Mouse (Mus musculus) intestine, postnatal 0 days (tissue): ENCODE measurements around the gene Gm15013. TPM values are rescaled to one million over a fixed set of nuclear protein-coding genes. Genes with fewer than 3 reads are reported as not detected.
"Not testable (repeated sequence)": the region's sequence is repeated elsewhere in the genome, so short reads cannot be mapped to it uniquely, and the experiment has no call there.

ENCODE experiments used
- ATAC-seq: fragments of 200-750 bp; cut with Nextera tagmentation; 2 replicates; pipeline ENCODE4 v1.8.0; 2017; ENCODE audit warnings: mild to moderate bottlenecking, moderate TSS enrichment, moderate library complexity
- H3K27ac ChIP-seq: fragments of 300-500 bp; sonication (generic); 2 replicates; pipeline ENCODE4 v1.5.1; 2014; ENCODE audit warnings: mild to moderate bottlenecking, low read depth, low read length, moderate library complexity
- H3K27me3 ChIP-seq: fragments of 300-500 bp; sonication (generic); replicated peaks from 2 replicates; pipeline ENCODE4 v1.6.1; 2014; ENCODE audit warnings: low read length, mixed read lengths; ENCODE audit not compliant: control insufficient read depth, insufficient read depth
- H3K36me3 ChIP-seq: fragments of 300-500 bp; sonication (generic); 2 replicates; pipeline ENCODE4 v1.6.1; 2014; ENCODE audit warnings: mild to moderate bottlenecking, moderate library complexity; ENCODE audit not compliant: control insufficient read depth, insufficient read depth
- H3K4me1 ChIP-seq: fragments of 300-500 bp; sonication (generic); replicated peaks from 2 replicates; pipeline ENCODE4 v1.6.1; 2014; ENCODE audit warnings: antibody characterized with exemption, low read length, mixed read lengths; ENCODE audit not compliant: control insufficient read depth, insufficient read depth
- H3K4me2 ChIP-seq: fragments of 300-500 bp; sonication (generic); replicated peaks from 2 replicates; pipeline ENCODE4 v1.6.1; 2014; ENCODE audit warnings: low read depth, mild to moderate bottlenecking, moderate library complexity
- H3K4me3 ChIP-seq: fragments of 300-500 bp; sonication (generic); 2 replicates; pipeline ENCODE4 v1.5.1; 2014; ENCODE audit warnings: low read depth, low read length
- H3K9ac ChIP-seq: fragments of 300-500 bp; sonication (generic); 2 replicates; pipeline ENCODE4 v1.6.1; 2014; ENCODE audit warnings: mild to moderate bottlenecking, low read depth, low read length
- H3K9me3 ChIP-seq: fragments of 300-500 bp; sonication (generic); 2 replicates; pipeline ENCODE4 v1.6.1; 2016; ENCODE audit warnings: mixed run types; ENCODE audit not compliant: control insufficient read depth
- CTCF ChIP-seq: sonication (generic); IDR thresholded peaks from 2 replicates; pipeline ENCODE4 v1.5.1; 2016; ENCODE audit warnings: low read depth, mild to moderate bottlenecking, control low read depth, antibody characterized with exemption, moderate library complexity
- WGBS: fragments of 180-500 bp; shearing (Covaris S2); extraction: QIAGEN DNeasy Blood & Tissue Kit; methylation state at CpG from one replicate; pipeline ENCODE4 v1.1.7; 2014; 5-methylcytosine and 5-hydroxymethylcytosine counted together
- polyA plus RNA-seq: library from polyadenylated mRNA; unstranded; fragments of >200 nt; fragmentation: Nextera tagmentation; extraction: Ambion mirVana; gene quantifications from 2 replicates; pipeline ENCODE4 v1.2.1, GENCODE M21; 2015

Gene Gm15013
- polyA plus RNA-seq: 0.17 and 0.39 TPM in 2 replicates

- H3K27me3 ChIP-seq: no peaks in the 10 kb centered on the region
- 98% methylated on average over 8 of the region's 8 CpGs for whole genome bisulfite sequencing
- TF ChIP-seq CTCF: no peak
- no peak within 1 kb of the TSS for H3K27ac ChIP-seq
- H3K36me3 ChIP-seq: no peaks in the 10 kb centered on the region; the same call in 1 of the 2 replicates
- no peak within 1 kb of the TSS for H3K4me3 ChIP-seq
- H3K9ac ChIP-seq: no peak within 1 kb of the TSS
- H3K9me3 ChIP-seq: no peaks in the 10 kb centered on the region
- H3K4me2 ChIP-seq: no peak within 1 kb of the TSS
- no peak for ATAC-seq
- H3K4me1 ChIP-seq: no peaks in the 10 kb centered on the region
These were observed at the start of gene Gm15013 for GRCm38 (mm10) chrX:139714381-139714780. Gm15013 (minus strand) TSS chrX:139714481.

DNA sequence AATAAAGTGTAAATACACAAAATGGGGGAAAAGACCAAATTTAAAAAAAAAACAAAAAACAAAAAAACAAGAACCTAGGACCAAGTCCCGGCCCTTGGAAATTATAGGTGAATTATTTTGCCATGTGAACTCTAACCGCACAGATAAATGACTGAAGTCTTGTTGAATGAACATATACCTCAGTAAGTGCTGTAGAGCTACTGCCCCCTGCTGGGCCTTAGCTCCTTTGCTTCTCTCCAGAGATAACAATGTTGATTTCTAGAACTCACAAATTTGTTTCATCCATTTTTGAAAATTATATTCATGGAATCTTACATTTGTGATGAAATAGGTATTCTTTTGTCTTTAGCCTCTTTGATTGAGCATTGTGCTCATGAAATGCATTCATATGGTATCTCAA is 48.3 kb upstream of the Gm15013 start:
- no peaks in the 10 kb centered on the region for H3K4me1 ChIP-seq
- ATAC-seq: no peak
- no peak overlapping the region for H3K27ac ChIP-seq
- no peaks in the 10 kb centered on the region for H3K9me3 ChIP-seq
- TF ChIP-seq CTCF: peak; percentile 71
- no peak overlapping the region for H3K4me3 ChIP-seq
- WGBS: 71% methylated on average over 2 of the region's 2 CpGs
- H3K36me3 ChIP-seq: no peaks in the 10 kb centered on the region
- H3K4me2 ChIP-seq: no peak overlapping the region
- no peak overlapping the region for H3K9ac ChIP-seq
- H3K27me3 ChIP-seq: no peaks in the 10 kb centered on the region

DNA sequence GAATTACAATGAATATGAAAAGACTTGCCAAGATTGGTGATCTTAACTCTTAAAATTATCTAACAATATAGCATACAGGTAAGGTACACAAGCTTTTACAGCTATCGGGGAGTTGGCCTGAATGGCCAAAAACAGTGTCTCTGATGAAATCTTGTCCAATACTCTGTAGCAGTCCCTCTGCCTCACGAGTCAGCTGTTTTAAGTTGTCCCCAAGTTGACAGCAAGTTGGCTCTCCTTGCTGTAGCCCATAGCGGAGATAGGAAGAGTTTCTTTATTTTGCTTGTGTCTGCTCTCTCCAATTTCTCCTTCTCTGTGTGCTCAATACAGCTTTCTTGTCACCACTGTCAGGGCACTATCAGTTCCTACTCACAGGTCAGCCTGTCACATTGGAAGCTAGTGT is 44.4 kb upstream of the Gm15013 start:
- not testable (repeated sequence) for H3K9ac ChIP-seq, H3K27me3 ChIP-seq, H3K4me2 ChIP-seq, H3K4me1 ChIP-seq, H3K27ac ChIP-seq, H3K9me3 ChIP-seq, ATAC-seq, H3K4me3 ChIP-seq, H3K36me3 ChIP-seq
- WGBS: 78% methylated on average over 3 of the region's 3 CpGs

GRCm38 (mm10) chrX:139751855-139752254 is 37.6 kb upstream of the Gm15013 start:
- H3K9me3 ChIP-seq: no peaks in the 10 kb centered on the region
- WGBS: 3% methylated on average over 1 of the region's 1 CpGs
- H3K9ac ChIP-seq: no peak overlapping the region
- H3K4me3 ChIP-seq: no peak overlapping the region
- H3K4me2 ChIP-seq: no peak overlapping the region
- TF ChIP-seq CTCF: peak; percentile 74
- H3K27ac ChIP-seq: no peak overlapping the region
- H3K27me3 ChIP-seq: no peaks in the 10 kb centered on the region
- ATAC-seq: no peak
- H3K4me1 ChIP-seq: no peaks in the 10 kb centered on the region
- H3K36me3 ChIP-seq: no peaks in the 10 kb centered on the region

- TF ChIP-seq CTCF: no peak
- no peaks in the 10 kb centered on the region for H3K4me1 ChIP-seq
- 84% methylated on average over 5 of the region's 5 CpGs for WGBS
- H3K4me3 ChIP-seq: no peak overlapping the region
- ATAC-seq: no peak
- no peak overlapping the region for H3K4me2 ChIP-seq
- no peak overlapping the region for H3K9ac ChIP-seq
- H3K9me3 ChIP-seq: no peaks in the 10 kb centered on the region
- H3K36me3 ChIP-seq: no peaks in the 10 kb centered on the region
- no peak overlapping the region for H3K27ac ChIP-seq
- no peaks in the 10 kb centered on the region for H3K27me3 ChIP-seq
These were observed 22.8 kb upstream of the Gm15013 start for GRCm38 (mm10) chrX:139737066-139737465.

GRCm38 (mm10) chrX:139730541-139730940 is 16.3 kb upstream of the Gm15013 start:
- Histone ChIP-seq H3K4me2 (no peak overlapping the region), H3K9me3 (no peaks in the 10 kb centered on the region), H3K36me3 (peaks cover 4% of the 10 kb centered on the region; the same call in 1 of the 2 replicates), H3K4me1 (no peaks in the 10 kb centered on the region), H3K27me3 (no peaks in the 10 kb centered on the region), H3K27ac (peak overlapping the region; percentile 68), H3K9ac (no peak overlapping the region), H3K4me3 (no peak overlapping the region)
- no peak for TF ChIP-seq CTCF
- 42% methylated on average over 3 of the region's 3 CpGs for WGBS
- ATAC-seq: peak; percentile 97

- Histone ChIP-seq H3K4me3 (no peak overlapping the region), H3K4me1 (no peaks in the 10 kb centered on the region), H3K27ac (no peak overlapping the region), H3K27me3 (no peaks in the 10 kb centered on the region), H3K9me3 (no peaks in the 10 kb centered on the region), H3K9ac (no peak overlapping the region), H3K36me3 (peaks cover 5% of the 10 kb centered on the region; the same call in 1 of the 2 replicates), H3K4me2 (no peak overlapping the region)
- 97% methylated on average over 2 of the region's 2 CpGs for WGBS
- ATAC-seq: no peak
- no peak for TF ChIP-seq CTCF
These were observed 8.1 kb upstream of the Gm15013 start for GRCm38 (mm10) chrX:139722350-139722749.
